8 mouse cellular contexts compared by ENCODE assay signal in the genomic region with DNA sequence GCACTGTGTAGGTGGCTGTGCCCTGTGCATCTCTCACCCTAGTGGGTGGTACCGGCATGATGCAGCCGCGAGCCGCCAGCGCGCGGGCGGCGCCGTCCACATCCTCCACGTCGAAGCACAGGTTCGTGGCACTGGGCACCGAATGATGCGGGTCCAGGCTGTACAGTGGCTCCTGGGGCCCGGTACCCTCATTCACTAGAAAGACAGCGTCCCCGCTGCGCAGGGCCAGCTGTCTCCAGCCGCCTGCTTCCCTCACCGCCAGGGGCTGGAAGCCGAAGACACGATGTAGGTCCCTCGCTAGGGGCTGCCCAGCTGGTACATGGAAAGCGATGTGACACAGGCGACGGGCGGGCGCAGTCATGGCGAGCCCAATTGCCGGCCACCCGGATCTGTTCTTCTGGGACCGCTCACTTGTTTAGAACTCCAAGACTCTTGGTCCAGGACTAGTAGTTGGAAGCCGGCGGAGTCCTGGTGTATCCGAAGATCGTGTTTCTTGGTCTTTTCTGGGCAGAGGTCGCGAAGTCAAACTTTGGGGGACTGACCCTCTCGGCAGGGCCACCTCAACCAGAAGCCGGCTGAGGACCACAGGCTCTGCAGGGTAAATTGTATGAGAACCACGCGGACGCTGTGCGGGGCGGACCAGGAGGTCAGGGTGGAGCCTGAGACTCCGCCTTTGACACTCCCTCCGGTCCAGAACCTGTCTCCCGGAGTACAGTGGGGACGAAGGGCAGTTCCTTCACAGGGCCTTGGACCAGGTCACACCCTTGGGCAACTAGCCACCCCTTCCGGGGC. TPM values are rescaled to one million over a fixed set of nuclear protein-coding genes. Genes with fewer than 3 reads are reported as not detected.
DNase-seq lines count a peak whose midpoint lies in the region; ATAC-seq and TF ChIP-seq lines count a peak whose summit lies in the region.

No protein-coding gene starts in this region.

- ATAC-seq in frontal cortex, adult (ENCODE audit: low TSS enrichment): peak; percentile 51
- ATAC-seq in intestine, embryonic 14.5 days (replicated peaks; ENCODE audit: low FRiP score, low TSS enrichment, low read depth): peak; percentile 79
- ATAC-seq in midbrain, embryonic 15.5 days (replicated peaks): peak; percentile 52

- no peaks in the 10 kb centered on the region for H3K4me1 ChIP-seq in cortical plate, adult 2 months (ENCODE audit: control insufficient read depth, insufficient read depth, low read length)
- H3K4me1 ChIP-seq in intestine, embryonic 14.5 days (replicated peaks; ENCODE audit: control insufficient read depth, insufficient read depth, low read length): peaks cover 11% of the 10 kb centered on the region
- peaks cover 20% of the 10 kb centered on the region for H3K4me1 ChIP-seq in midbrain, embryonic 15.5 days
- H3K4me1 ChIP-seq in spleen, adult 2 months (ENCODE audit: control insufficient read depth, insufficient read depth, insufficient read length): peaks cover 13% of the 10 kb centered on the region; the same call in 1 of the 2 replicates

- H3K27ac ChIP-seq in cortical plate, adult 2 months (ENCODE audit: insufficient read depth, low read length): no peak overlapping the region
- no peak overlapping the region for H3K27ac ChIP-seq in intestine, embryonic 14.5 days (ENCODE audit: low read depth)
- no peak overlapping the region for H3K27ac ChIP-seq in midbrain, embryonic 15.5 days
- H3K27ac ChIP-seq in spleen, adult 2 months (ENCODE audit: insufficient read depth, low read length): no peak overlapping the region

- H3K4me2 ChIP-seq in intestine, embryonic 14.5 days (ENCODE audit: low read length): peak overlapping the region; percentile 99
- H3K4me2 ChIP-seq in midbrain, embryonic 15.5 days: peak overlapping the region; percentile 90

- H3K36me3 ChIP-seq in intestine, embryonic 14.5 days (ENCODE audit: control insufficient read depth, insufficient read depth, low read length): peaks cover 14% of the 10 kb centered on the region
- H3K36me3 ChIP-seq in midbrain, embryonic 15.5 days (replicated peaks): no peaks in the 10 kb centered on the region
- H3K36me3 ChIP-seq in spleen, adult 2 months (ENCODE audit: control insufficient read depth, insufficient read depth, low read length): no peaks in the 10 kb centered on the region; the same call in 1 of the 2 replicates

- no peaks in the 10 kb centered on the region for H3K9me3 ChIP-seq in intestine, embryonic 14.5 days (ENCODE audit: control insufficient read depth, low read length)
- no peaks in the 10 kb centered on the region for H3K9me3 ChIP-seq in midbrain, embryonic 15.5 days

- peak; percentile 42; the same call in 1 of the 2 replicates for TF ChIP-seq POLR2A in cortical plate, adult 2 months (IDR thresholded peaks at IDR 0.05; ENCODE audit: extremely low read depth, insufficient read depth, low read length)
- TF ChIP-seq POLR2A in spleen, adult 2 months (IDR thresholded peaks at IDR 0.05; ENCODE audit: low read depth, low read length): no peak

- no peak for TF ChIP-seq CTCF in cortical plate, adult 2 months (IDR thresholded peaks at IDR 0.05; ENCODE audit: extremely low read depth, insufficient read depth, low read length)
- TF ChIP-seq CTCF in spleen, adult 2 months (IDR thresholded peaks at IDR 0.05; ENCODE audit: extremely low read depth, insufficient read depth, insufficient read length, insufficient replicate concordance): no peak; the same call in 1 of the 2 replicates

- peak overlapping the region; percentile 34 for H3K9ac ChIP-seq in intestine, embryonic 14.5 days (ENCODE audit: low read length)
- H3K9ac ChIP-seq in midbrain, embryonic 15.5 days: peak overlapping the region; percentile 41

- no peak for DNase-seq in frontal cortex, postnatal 25 days (ENCODE audit: low spot score in 2 of 2)
- DNase-seq in gastrocnemius, postnatal 25 days: peak; percentile 79
- DNase-seq in intestine, embryonic 14.5 days (ENCODE audit: low spot score): peak; percentile 84
- peak; percentile 78 for DNase-seq in liver
- DNase-seq in spleen, adult 2 months (ENCODE audit: low read depth in 1 of 2, low spot score in 2 of 2): peak in 1 of 2 experiments; percentile 30

- under 1% methylated on average over 51 of the region's 51 CpGs for WGBS in intestine, embryonic 14.5 days
- WGBS in midbrain, embryonic 15.5 days: under 1% methylated on average over 51 of the region's 51 CpGs
- 1% methylated on average over 51 of the region's 51 CpGs for WGBS in spleen, adult 2 months

- H3K4me3 ChIP-seq in cortical plate, adult 2 months (ENCODE audit: insufficient read depth, low read length): peak overlapping the region; percentile 40
- peak overlapping the region; percentile 51 for H3K4me3 ChIP-seq in intestine, embryonic 14.5 days (ENCODE audit: low read depth, low read length)
- H3K4me3 ChIP-seq in midbrain, embryonic 15.5 days: peak overlapping the region; percentile 41
- H3K4me3 ChIP-seq in spleen, adult 2 months (ENCODE audit: extremely low read depth, insufficient read depth, insufficient read length): peak overlapping the region; percentile 69

- H3K27me3 ChIP-seq in intestine, embryonic 14.5 days (replicated peaks; ENCODE audit: control insufficient read depth, insufficient read depth, low read length): peaks cover 17% of the 10 kb centered on the region
- H3K27me3 ChIP-seq in midbrain, embryonic 15.5 days (replicated peaks): peaks cover 26% of the 10 kb centered on the region
- peaks cover 8% of the 10 kb centered on the region; the same call in 1 of the 2 replicates for H3K27me3 ChIP-seq in spleen, adult 2 months (ENCODE audit: control insufficient read depth, insufficient read depth, low read length)

RNA-seq across cellular contexts. Expression of a gene that starts 0.4 kb away (rescaled TPM):
- 1.4 and 1.9 TPM in 2 replicates for polyA plus RNA-seq in cortical plate, adult 2 months (2012; rRNA removed)
- 1 to 10 TPM; 2.0 to 2.3 TPM for total RNA-seq in gastrocnemius, postnatal 25 days (2021)
- 1.3 and 1.7 TPM in 2 replicates for polyA plus RNA-seq in intestine, embryonic 14.5 days (2014; fragmentation: Nextera tagmentation; extraction: Ambion mirVana)
- polyA plus RNA-seq in midbrain, embryonic 15.5 days (2015; fragmentation: Nextera tagmentation; extraction: Ambion mirVana): 0.59 and 0.92 TPM in 2 replicates
- polyA plus RNA-seq in spleen, adult 2 months (2012; rRNA removed): 0.22 and 0.27 TPM in 2 replicates

RNA-seq across cellular contexts. Expression of a gene that starts 13.6 kb away (rescaled TPM):
- 5.7 and 5.9 TPM in 2 replicates for polyA plus RNA-seq in cortical plate, adult 2 months (2012; rRNA removed)
- total RNA-seq in gastrocnemius, postnatal 25 days (2021): 1 to 10 TPM; 1.0 to 1.5 TPM
- polyA plus RNA-seq in intestine, embryonic 14.5 days (2014; fragmentation: Nextera tagmentation; extraction: Ambion mirVana): 12.3 and 18.8 TPM in 2 replicates
- polyA plus RNA-seq in midbrain, embryonic 15.5 days (2015; fragmentation: Nextera tagmentation; extraction: Ambion mirVana): 8.3 and 9.5 TPM in 2 replicates
- polyA plus RNA-seq in spleen, adult 2 months (2012; rRNA removed): 10.7 and 13.3 TPM in 2 replicates

RNA-seq across cellular contexts. Expression of a gene that starts 13.7 kb away (rescaled TPM):
- 21.6 and 22.2 TPM in 2 replicates for polyA plus RNA-seq in cortical plate, adult 2 months (2012; rRNA removed)
- total RNA-seq in gastrocnemius, postnatal 25 days (2021): 1 to 10 TPM; 3.8 to 4.4 TPM
- polyA plus RNA-seq in intestine, embryonic 14.5 days (2014; fragmentation: Nextera tagmentation; extraction: Ambion mirVana): 31.7 and 34.7 TPM in 2 replicates
- polyA plus RNA-seq in midbrain, embryonic 15.5 days (2015; fragmentation: Nextera tagmentation; extraction: Ambion mirVana): 31.9 and 32.0 TPM in 2 replicates
- 18.7 and 23.3 TPM in 2 replicates for polyA plus RNA-seq in spleen, adult 2 months (2012; rRNA removed)

RNA-seq across cellular contexts. Expression of a gene that starts 56.1 kb away (rescaled TPM):
- 6.0 and 6.3 TPM in 2 replicates for polyA plus RNA-seq in cortical plate, adult 2 months (2012; rRNA removed)
- under 1 TPM; 0.11 to 0.13 TPM for total RNA-seq in gastrocnemius, postnatal 25 days (2021)
- polyA plus RNA-seq in intestine, embryonic 14.5 days (2014; fragmentation: Nextera tagmentation; extraction: Ambion mirVana): 1.0 and 1.4 TPM in 2 replicates
- polyA plus RNA-seq in midbrain, embryonic 15.5 days (2015; fragmentation: Nextera tagmentation; extraction: Ambion mirVana): 6.7 and 6.8 TPM in 2 replicates
- 0.07 TPM in 2 replicates for polyA plus RNA-seq in spleen, adult 2 months (2012; rRNA removed)

Comparison
In these comparisons a context has a peak if more than half of its experiments do, and no peak if none do; other contexts are left out.
1. DNase-seq: peak in gastrocnemius, postnatal 25 days (single experiment), intestine, embryonic 14.5 days (single experiment) and liver (single experiment); none in frontal cortex, postnatal 25 days (0 of 2).
2. Peak in every context shown above with its lines, with median percentiles within 50 percentile points of each other: ATAC-seq and H3K4me3 ChIP-seq.